Mouse (Mus musculus) lung, postnatal 0 days (tissue): ENCODE results near the gene Irx1.

ENCODE experiments used
- CTCF ChIP-seq: IDR thresholded peaks from 2 replicates; pipeline ENCODE4 v1.5.1; 2016; ENCODE audit warnings: antibody characterized with exemption, mild to moderate bottlenecking
- EP300 ChIP-seq: IDR thresholded peaks from 2 replicates; pipeline ENCODE4 v1.6.1; 2016; ENCODE audit warnings: antibody characterized with exemption, mild to moderate bottlenecking, control low read depth

DNA sequence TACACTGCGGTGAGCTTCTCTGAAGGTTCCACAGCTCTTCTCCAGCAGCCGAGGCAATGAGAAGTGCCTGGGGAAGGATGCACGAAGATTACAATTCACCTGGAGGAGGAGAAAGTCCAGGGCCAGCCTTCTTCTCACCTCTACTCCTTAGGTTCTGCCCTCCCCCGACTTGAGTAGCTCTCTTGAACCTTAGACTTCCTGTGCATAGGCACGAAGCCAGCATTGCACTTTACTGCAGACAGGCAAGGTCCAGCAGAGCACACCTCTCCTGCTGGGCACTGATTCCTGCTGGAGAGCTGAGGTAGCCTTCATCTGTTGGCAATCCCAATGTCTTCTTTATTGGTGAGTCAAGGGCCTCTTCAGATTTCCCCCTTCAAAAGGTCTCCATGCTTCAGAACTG, 13.7 kb downstream of the Irx1 start:
- no peak for TF ChIP-seq EP300
- no peak for TF ChIP-seq CTCF
